Mouse (Mus musculus) myocyte (in vitro differentiated cells): Measurements from ENCODE around the gene Pml.

Source experiments
- CEBPB ChIP-seq: IDR thresholded peaks from 2 replicates; pipeline ENCODE4 v1.6.1; 2011; ENCODE audit warnings: mild to moderate bottlenecking, moderate library complexity; ENCODE audit not compliant: poor library complexity, insufficient read depth, severe bottlenecking
- POLR2A ChIP-seq: IDR thresholded peaks from one replicate; pipeline ENCODE4 v1.6.1; 2011; ENCODE audit warnings: low read depth, mild to moderate bottlenecking, control low read depth, moderate library complexity; ENCODE audit not compliant: insufficient read length
- USF1 ChIP-seq: IDR thresholded peaks from one replicate; pipeline ENCODE4 v1.6.1; 2011; ENCODE audit warnings: low read depth, mild to moderate bottlenecking, control low read depth, moderate library complexity

DNA sequence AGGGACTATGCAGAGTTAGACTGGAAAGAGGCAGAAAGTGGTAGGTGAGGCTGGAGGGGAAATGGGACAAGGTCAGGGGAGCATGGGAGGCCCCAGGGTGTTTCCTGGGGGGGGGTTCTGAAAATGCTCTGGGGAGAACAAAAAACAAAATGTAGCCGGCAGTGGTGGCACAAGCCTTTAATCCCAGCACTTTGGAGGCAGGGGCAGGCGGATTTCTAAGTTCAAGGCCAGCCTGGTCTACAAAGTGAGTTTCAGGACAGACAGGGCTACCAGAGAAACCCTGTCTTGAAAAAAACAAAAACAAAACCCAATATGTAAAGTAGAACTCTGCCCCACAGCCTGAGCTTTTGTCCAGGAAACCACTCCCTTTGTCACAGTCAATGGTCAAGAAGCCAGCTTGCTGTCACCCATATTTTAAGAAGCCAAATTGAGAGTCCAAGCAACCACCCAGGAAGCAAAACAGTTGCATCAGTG is 22.5 kb upstream of the Pml start:
- TF ChIP-seq USF1 (no peak), CEBPB (no peak), POLR2A (no peak)
